Mouse (Mus musculus): ENCODE data around the gene Tmem88. TPM values are rescaled to one million over a fixed set of nuclear protein-coding genes. Genes with fewer than 3 reads are reported as not detected.
A peak's percentile ranks its signal among the peaks of the same experiment; 100 is the strongest.

The Tmem88 gene
- total RNA-seq, 1 experiment = 23.9 TPM

DNA sequence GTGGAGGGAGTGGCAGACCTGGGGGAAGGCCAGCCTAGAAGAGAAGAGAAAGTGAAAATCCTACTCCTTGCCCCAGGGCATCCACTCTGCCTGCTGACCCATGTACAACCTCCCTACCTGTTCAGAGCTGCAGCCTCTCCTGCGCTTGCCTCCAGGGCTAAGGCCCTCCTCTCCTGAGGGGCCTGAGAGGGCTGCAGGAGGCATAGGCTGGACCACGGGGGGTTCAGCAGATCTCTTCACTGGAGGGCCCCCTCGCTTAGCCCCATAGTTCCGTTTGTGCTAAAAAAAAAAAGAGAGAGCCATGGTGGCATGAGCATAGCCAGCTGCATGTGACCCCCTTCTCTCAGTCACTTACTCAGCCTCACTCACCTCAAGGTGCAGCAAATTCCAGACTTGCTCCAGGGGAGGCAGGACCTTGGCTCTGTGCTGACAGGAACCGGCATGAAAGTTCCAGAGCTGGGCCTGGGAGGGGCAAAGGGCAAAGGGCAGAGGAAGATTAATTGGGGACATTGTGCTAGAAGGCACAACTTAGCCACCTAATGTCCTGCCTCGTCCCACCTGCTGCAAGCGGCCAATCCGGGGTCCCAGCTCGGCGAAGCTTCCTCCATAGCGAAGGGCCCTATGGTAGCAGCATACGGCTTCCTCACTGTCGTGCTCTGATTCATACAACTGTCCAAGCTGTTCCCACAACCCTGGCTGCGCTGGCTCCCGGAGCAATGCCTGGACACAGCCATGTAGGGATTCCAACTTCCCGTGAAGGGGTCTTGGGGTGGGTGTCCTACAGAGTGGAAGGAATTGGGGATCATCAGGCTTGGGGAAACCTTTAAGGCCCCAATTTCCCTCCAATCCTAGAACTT is 9.1 kb upstream of the Tmem88 start:
- no peaks in the 10 kb centered on the region for H3K9me3 ChIP-seq (ENCODE audit: control insufficient read depth, insufficient read depth, low read depth, low read length)
- H3K4me3 ChIP-seq (ENCODE audit: insufficient read depth in 1 of 2, low read depth in 1 of 2, low read length in 2 of 2, poor library complexity in 1 of 2, severe bottlenecking in 1 of 2) = no peak overlapping the region
- H3K36me3 ChIP-seq (ENCODE audit: control insufficient read depth, insufficient read depth, low read length, poor library complexity, severe bottlenecking) = peaks cover 37% of the 10 kb centered on the region
- TF ChIP-seq ZNF384 (IDR thresholded peaks at IDR 0.05; ENCODE audit: low read depth, low read length) (no peak), HCFC1 (IDR thresholded peaks at IDR 0.05; ENCODE audit: borderline replicate concordance, insufficient read depth, low read length) (no peak), MAFK (IDR thresholded peaks at IDR 0.05; ENCODE audit: insufficient read depth, low read depth, low read length) (no peak), CHD2 (IDR thresholded peaks at IDR 0.05; ENCODE audit: low read depth, low read length) (no peak), ZC3H11A (IDR thresholded peaks at IDR 0.05; ENCODE audit: borderline replicate concordance, low read depth, low read length) (no peak)
- H3K27ac ChIP-seq (ENCODE audit: insufficient read depth, low read depth, low read length, poor library complexity, severe bottlenecking) = no peak overlapping the region
- no peak overlapping the region for H3K9ac ChIP-seq (ENCODE audit: insufficient read depth, low read depth, low read length, poor library complexity, severe bottlenecking)
- in situ Hi-C loops (cut with MboI; ENCODE audit: low sequenced_read_pairs in 2 of 2, unreplicated experiment in 2 of 2) = no loop called here
- DNase-seq (ENCODE audit: low read depth, low spot score) = no peak
- peaks cover 0 to 27% of the 10 kb centered on the region in 2 experiments; a peak in 3 of 4 replicates for H3K4me1 ChIP-seq (ENCODE audit: control insufficient read depth in 2 of 2, insufficient read depth in 2 of 2, low read length in 2 of 2, poor library complexity in 1 of 2)

DNA sequence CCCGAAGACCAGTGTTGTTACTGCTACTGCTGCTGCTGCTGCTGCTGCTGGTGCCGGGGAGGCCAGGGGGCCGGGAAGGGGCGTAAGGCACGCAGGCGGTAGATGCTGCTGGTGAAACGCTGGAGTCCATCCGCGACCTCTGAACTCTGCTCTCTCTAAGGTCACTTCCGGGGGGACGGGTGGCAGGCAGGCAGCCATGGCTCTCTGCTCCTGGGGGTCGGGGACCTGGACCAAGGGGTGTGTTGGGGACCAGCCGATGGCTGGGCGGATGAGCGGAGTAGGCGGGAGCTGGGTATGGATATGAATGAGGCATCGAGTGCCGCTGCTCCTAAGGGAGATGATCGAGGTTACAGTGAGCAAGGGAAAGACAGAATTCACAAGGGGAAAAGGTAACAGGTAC is 8.2 kb upstream of the Tmem88 start:
- Histone ChIP-seq H3K4me1 (ENCODE audit: control insufficient read depth in 2 of 2, insufficient read depth in 2 of 2, low read length in 2 of 2, poor library complexity in 1 of 2) (peaks cover 0 to 27% of the 10 kb centered on the region in 2 experiments; a peak in 2 of 4 replicates), H3K4me3 (ENCODE audit: insufficient read depth in 1 of 2, low read depth in 1 of 2, low read length in 2 of 2, poor library complexity in 1 of 2, severe bottlenecking in 1 of 2) (no peak overlapping the region), H3K27ac (ENCODE audit: insufficient read depth, low read depth, low read length, poor library complexity, severe bottlenecking) (no peak overlapping the region), H3K9me3 (ENCODE audit: control insufficient read depth, insufficient read depth, low read depth, low read length) (no peaks in the 10 kb centered on the region), H3K9ac (ENCODE audit: insufficient read depth, low read depth, low read length, poor library complexity, severe bottlenecking) (no peak overlapping the region), H3K36me3 (ENCODE audit: control insufficient read depth, insufficient read depth, low read length, poor library complexity, severe bottlenecking) (peaks cover 43% of the 10 kb centered on the region)
- in situ Hi-C loops (cut with MboI; ENCODE audit: low sequenced_read_pairs in 2 of 2, unreplicated experiment in 2 of 2) = no loop called here
- DNase-seq (ENCODE audit: low read depth, low spot score) = no peak
- no peak for TF ChIP-seq HCFC1 (IDR thresholded peaks at IDR 0.05; ENCODE audit: borderline replicate concordance, insufficient read depth, low read length)

DNA sequence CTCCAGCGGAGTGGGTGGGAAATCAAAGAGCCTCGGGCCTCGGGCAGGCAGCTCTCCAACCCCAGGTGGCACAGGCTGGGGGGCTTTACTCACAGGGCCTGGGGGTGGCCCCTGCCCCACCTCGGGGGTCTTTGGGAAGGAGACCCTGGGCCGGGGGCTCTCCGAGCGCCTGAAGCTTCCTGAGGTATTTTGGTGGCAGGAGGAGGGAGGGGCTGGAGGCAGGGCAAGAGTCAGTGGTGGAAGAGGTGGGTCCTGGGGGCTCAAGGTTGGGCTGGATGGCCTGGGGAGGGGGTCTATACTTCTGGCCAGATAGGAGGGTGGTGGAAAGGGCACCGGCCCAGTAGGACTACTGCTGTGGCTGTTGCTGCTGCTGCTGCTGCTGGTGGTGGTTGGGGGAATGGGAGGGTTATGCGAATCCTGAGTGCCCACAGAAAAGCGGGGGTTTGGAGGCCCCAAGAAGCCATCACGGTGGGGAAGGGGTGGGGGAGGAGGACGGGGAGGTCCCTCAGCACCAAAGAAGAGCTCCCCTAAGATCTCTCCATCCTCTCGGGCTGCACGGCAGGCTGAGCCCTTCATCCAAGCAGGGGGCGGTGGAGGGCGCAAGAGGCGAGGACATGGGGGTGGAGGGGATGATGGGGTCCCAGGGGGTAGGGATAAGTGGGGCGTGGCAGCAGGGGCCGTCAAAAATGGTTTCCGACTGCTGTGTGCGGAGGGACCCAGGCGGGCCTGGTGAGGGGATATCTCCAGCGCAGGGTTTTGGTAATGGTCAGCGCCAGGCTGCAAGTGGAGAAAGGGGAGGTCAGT is 7.6 kb upstream of the Tmem88 start:
- TF ChIP-seq CHD2 (IDR thresholded peaks at IDR 0.05; ENCODE audit: low read depth, low read length) = no peak
- no peak for TF ChIP-seq ZNF384 (IDR thresholded peaks at IDR 0.05; ENCODE audit: low read depth, low read length)
- TF ChIP-seq HCFC1 (IDR thresholded peaks at IDR 0.05; ENCODE audit: borderline replicate concordance, insufficient read depth, low read length) = no peak
- no peak for TF ChIP-seq MAFK (IDR thresholded peaks at IDR 0.05; ENCODE audit: insufficient read depth, low read depth, low read length)
- TF ChIP-seq ZC3H11A (IDR thresholded peaks at IDR 0.05; ENCODE audit: borderline replicate concordance, low read depth, low read length) = no peak
- Histone ChIP-seq H3K9me3 (ENCODE audit: control insufficient read depth, insufficient read depth, low read depth, low read length) (no peaks in the 10 kb centered on the region), H3K27ac (ENCODE audit: insufficient read depth, low read depth, low read length, poor library complexity, severe bottlenecking) (no peak overlapping the region), H3K4me3 (ENCODE audit: insufficient read depth in 1 of 2, low read depth in 1 of 2, low read length in 2 of 2, poor library complexity in 1 of 2, severe bottlenecking in 1 of 2) (no peak overlapping the region), H3K36me3 (ENCODE audit: control insufficient read depth, insufficient read depth, low read length, poor library complexity, severe bottlenecking) (peaks cover 48% of the 10 kb centered on the region), H3K4me1 (ENCODE audit: control insufficient read depth in 2 of 2, insufficient read depth in 2 of 2, low read length in 2 of 2, poor library complexity in 1 of 2) (peaks cover 0 to 27% of the 10 kb centered on the region in 2 experiments; a peak in 2 of 4 replicates), H3K9ac (ENCODE audit: insufficient read depth, low read depth, low read length, poor library complexity, severe bottlenecking) (no peak overlapping the region; the same call in 1 of the 2 replicates)
- in situ Hi-C loops (cut with MboI; ENCODE audit: low sequenced_read_pairs in 2 of 2, unreplicated experiment in 2 of 2) = no loop called here
- no peak for DNase-seq (ENCODE audit: low read depth, low spot score)

DNA sequence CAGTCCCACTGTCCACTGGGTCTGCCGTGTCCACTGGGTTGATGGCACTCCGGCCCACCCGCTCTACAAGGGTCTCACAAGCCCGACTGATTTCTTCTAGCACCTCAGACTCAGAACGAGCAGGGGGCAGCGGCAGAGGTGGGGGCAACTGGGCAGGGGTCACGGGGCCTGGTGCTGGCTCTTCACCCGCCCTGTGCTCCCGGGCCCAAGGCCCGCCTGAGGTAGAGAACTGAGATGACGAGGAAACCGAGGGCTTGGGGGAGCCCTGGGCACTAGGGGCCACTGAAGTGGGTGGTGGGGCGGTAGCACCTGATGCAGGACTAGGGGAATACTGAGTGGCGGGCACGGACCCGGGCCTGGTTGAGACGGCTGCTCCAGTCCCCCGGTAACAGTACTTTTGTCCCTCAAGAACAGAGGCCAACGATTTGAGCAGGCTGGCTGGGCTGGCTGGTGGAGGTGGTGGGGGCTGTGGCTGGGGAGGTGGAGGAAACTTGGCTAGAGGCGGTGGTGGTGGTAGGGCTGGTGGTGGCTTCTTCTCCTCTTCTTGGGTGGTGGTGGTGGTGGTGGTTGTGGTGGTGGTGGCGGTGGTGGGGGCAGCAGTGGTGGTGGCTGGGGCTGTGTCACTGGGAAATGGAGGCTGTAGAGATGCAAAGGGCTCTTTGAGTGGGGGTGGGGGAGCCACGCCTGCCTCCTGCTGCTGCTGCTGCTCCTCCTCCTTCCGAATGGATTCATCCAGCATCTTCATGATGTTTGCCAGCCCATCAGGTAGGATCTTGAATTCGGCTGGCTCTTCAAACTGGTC is 6.8 kb upstream of the Tmem88 start:
- no peak for TF ChIP-seq CHD2 (IDR thresholded peaks at IDR 0.05; ENCODE audit: low read depth, low read length)
- no peak for TF ChIP-seq ZC3H11A (IDR thresholded peaks at IDR 0.05; ENCODE audit: borderline replicate concordance, low read depth, low read length)
- TF ChIP-seq MAFK (IDR thresholded peaks at IDR 0.05; ENCODE audit: insufficient read depth, low read depth, low read length) = no peak
- TF ChIP-seq HCFC1 (IDR thresholded peaks at IDR 0.05; ENCODE audit: borderline replicate concordance, insufficient read depth, low read length) = no peak
- no peak for TF ChIP-seq ZNF384 (IDR thresholded peaks at IDR 0.05; ENCODE audit: low read depth, low read length)
- no peak overlapping the region for H3K27ac ChIP-seq (ENCODE audit: insufficient read depth, low read depth, low read length, poor library complexity, severe bottlenecking)
- H3K9ac ChIP-seq (ENCODE audit: insufficient read depth, low read depth, low read length, poor library complexity, severe bottlenecking) = peak overlapping the region; percentile 34
- in situ Hi-C loops (cut with MboI; ENCODE audit: low sequenced_read_pairs in 2 of 2, unreplicated experiment in 2 of 2) = no loop called here
- H3K4me3 ChIP-seq (ENCODE audit: insufficient read depth in 1 of 2, low read depth in 1 of 2, low read length in 2 of 2, poor library complexity in 1 of 2, severe bottlenecking in 1 of 2) = peak overlapping the region; percentile 36 to 38; a peak in 3 of 4 replicates
- peaks cover 54% of the 10 kb centered on the region for H3K36me3 ChIP-seq (ENCODE audit: control insufficient read depth, insufficient read depth, low read length, poor library complexity, severe bottlenecking)
- H3K4me1 ChIP-seq (ENCODE audit: control insufficient read depth in 2 of 2, insufficient read depth in 2 of 2, low read length in 2 of 2, poor library complexity in 1 of 2) = peaks cover 0 to 27% of the 10 kb centered on the region in 2 experiments; a peak in 2 of 4 replicates
- no peak for DNase-seq (ENCODE audit: low read depth, low spot score)
- H3K9me3 ChIP-seq (ENCODE audit: control insufficient read depth, insufficient read depth, low read depth, low read length) = no peaks in the 10 kb centered on the region
